Mouse (Mus musculus) T-cell, adult 66 days (primary cell): ENCODE data around the gene Hspbap1. TPM values are rescaled to one million over a fixed set of nuclear protein-coding genes. Genes with fewer than 3 reads are reported as not detected.

ENCODE experiments used
- total RNA-seq, 2 experiments: library from RNA; stranded (reverse); gene quantifications; 3 replicates in 1 of 2; 4 replicates in 1 of 2; pipeline ENCODE4 v1.2.4; 2023

Gene Hspbap1
- total RNA-seq, result 10 to 100 TPM; 20.4 to 20.7 TPM

DNA sequence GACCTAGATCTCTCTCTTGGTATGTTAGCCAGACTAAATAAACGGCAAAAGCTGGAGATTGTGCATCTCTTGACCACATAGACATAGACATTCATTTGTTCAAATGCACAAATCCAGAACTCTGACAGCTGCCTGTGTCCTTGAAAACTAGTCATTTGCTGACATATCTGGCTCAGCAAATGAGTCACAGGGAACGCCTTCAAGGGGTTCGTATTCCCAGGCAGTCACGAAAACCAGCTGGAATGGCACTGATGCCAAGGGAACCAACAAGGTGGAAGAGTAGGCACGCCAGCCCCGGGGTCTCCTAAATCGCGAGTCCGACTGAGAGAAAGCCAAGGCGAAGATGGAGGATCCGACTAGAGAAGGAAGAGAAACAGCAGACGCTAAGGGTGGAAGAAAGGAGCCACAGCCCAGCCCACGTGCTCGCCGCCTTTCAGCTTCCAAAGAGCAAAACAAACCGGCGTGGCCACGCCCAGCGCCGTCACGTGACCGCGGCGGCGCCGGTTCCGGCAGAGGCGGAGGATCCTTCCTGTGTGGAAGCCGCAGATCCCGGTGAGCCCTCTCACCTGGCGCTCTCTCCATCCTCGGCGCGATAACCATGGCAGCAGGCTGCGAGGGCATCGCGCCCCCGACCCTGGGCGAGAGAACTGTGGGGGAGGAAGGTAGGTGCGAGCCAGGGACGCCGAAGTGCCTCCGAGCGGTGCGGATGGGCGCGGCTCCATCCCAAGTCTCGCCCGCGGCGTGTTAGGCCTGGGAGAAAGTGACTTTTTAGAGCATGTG lies at the start of gene Hspbap1:
Gene Hspbap1, plus strand, starts transcription at position 498 of the 780 bp plus-strand sequence.

GRCm38 (mm10) chr16:35768785-35769642 lies 1.2 kb upstream of the Hspbap1 start, which contains the start of gene Dirc2:
TSS of gene Dirc2 (minus strand) at chr16:35769356.

GRCm38 (mm10) chr16:35871048-35871851 lies 101.1 kb downstream of the Hspbap1 start, which contains the start of gene Parp14:
TSS of gene Parp14 (minus strand) at chr16:35871544.

Other genes with a start within 250 kb of the Hspbap1 start
- gene Sema5b, start 229.2 kb upstream of the Hspbap1 start, total RNA-seq, result not detected
- 10 to 100 TPM; 42.5 TPM for gene Dirc2, start 1.0 kb upstream of the Hspbap1 start, total RNA-seq
- gene Parp14, start 101.2 kb downstream of the Hspbap1 start, total RNA-seq, result 10 to 100 TPM; 61.0 to 78.7 TPM
- 10 to 100 TPM; 57.1 to 69.5 TPM for gene Parp9, start 168.1 kb downstream of the Hspbap1 start, total RNA-seq
- gene Dtx3l, start 168.8 kb downstream of the Hspbap1 start, total RNA-seq, result 10 to 100 TPM; 58.0 to 67.3 TPM
- 10 to 100 TPM; 74.8 to 81.7 TPM for gene Kpna1, start 208.4 kb downstream of the Hspbap1 start, total RNA-seq